ENCODE assay signal across 21 mouse cellular contexts in the genomic region with DNA sequence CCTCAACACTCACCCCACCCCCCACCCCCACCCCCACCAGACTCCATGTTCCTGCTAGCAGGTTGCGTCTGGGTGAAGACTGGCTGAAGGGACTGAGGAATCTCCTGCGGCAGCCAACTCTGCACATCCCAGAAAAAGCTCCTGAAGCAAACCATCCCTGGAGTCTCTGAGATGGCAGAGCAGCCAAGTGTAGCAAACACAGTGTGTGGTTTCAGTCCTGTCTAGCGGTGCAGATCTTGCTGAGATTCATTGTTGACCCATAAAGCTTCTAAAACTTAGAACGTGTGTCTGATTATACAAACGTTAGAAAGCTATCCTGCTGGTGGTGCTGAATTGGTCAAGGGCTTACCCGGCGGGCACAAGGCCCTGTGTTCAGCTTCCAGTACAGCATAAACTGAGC.
"Had no signal": no experiment of that assay in that cellular context is flagged by ENCODE, and none has a peak within 500 bp of the region (broad histone marks: within the 10 kb centered on the region; RNA-seq: fewer than 3 reads in every experiment).

No protein-coding gene starts in this region.

- ATAC-seq: hindbrain, embryonic 16.5 days; inflammation-experienced regulatory T-cells, adult 6 months; liver, embryonic 12.5 days had no signal

- H3K36me3 ChIP-seq: heart, embryonic 10.5 days; heart, embryonic 12.5 days; hindbrain, embryonic 10.5 days; hindbrain, embryonic 12.5 days; limb, embryonic 10.5 days; limb, embryonic 12.5 days; liver, embryonic 12.5 days had no signal

- H3K27ac ChIP-seq: gastrocnemius, adult 2 months; heart, embryonic 10.5 days; hindbrain, embryonic 10.5 days; hindbrain, embryonic 12.5 days; hindbrain, embryonic 14.5 days; layer of hippocampus, adult 2 months; left cerebral cortex, adult 2 months; limb, embryonic 10.5 days; limb, embryonic 12.5 days; liver, embryonic 12.5 days; liver, embryonic 14.5 days had no signal

- H3K9me3 ChIP-seq: heart, embryonic 10.5 days; heart, embryonic 12.5 days; hindbrain, embryonic 10.5 days; hindbrain, embryonic 12.5 days; limb, embryonic 10.5 days; limb, embryonic 12.5 days; liver, embryonic 12.5 days had no signal

- H3K27me3 ChIP-seq: heart, embryonic 12.5 days; hindbrain, embryonic 12.5 days; limb, embryonic 12.5 days; liver, embryonic 12.5 days had no signal

- H3K4me2 ChIP-seq: heart, embryonic 12.5 days; hindbrain, embryonic 12.5 days; hindbrain, embryonic 14.5 days; limb, embryonic 12.5 days; liver, embryonic 12.5 days had no signal

- DNase-seq: gastrocnemius, postnatal 25 days; heart, adult 18-20 months; heart, postnatal 10 days; heart, postnatal 4 days; kidney, adult 18-20 months; kidney, postnatal 14 days; kidney, postnatal 4 days had no signal

- H3K9ac ChIP-seq: heart, embryonic 12.5 days; hindbrain, embryonic 12.5 days; hindbrain, embryonic 14.5 days; limb, embryonic 12.5 days; liver, embryonic 12.5 days; liver, embryonic 14.5 days had no signal

- H3K4me3 ChIP-seq: gastrocnemius, adult 2 months; heart, embryonic 10.5 days; heart, embryonic 12.5 days; hindbrain, embryonic 10.5 days; hindbrain, embryonic 12.5 days; layer of hippocampus, adult 2 months; left cerebral cortex, adult 2 months; limb, embryonic 10.5 days; limb, embryonic 12.5 days; liver, embryonic 12.5 days had no signal
